Mouse (Mus musculus) neural tube, embryonic 10.5 days (tissue): ENCODE measurements at regions not wholly inside any gene's neighbourhood (a gene's known extent, or its start where the extent isn't known, plus 50 kb on each side); places are given as distances from the start of the nearest gene placed in this dataset.

Experiments used
- DNase-seq: peaks from one replicate; pipeline ENCODE4 v3.0.0-alpha.2; 2017; ENCODE audit warnings: low spot score; ENCODE audit errors: extremely low spot score

DNA sequence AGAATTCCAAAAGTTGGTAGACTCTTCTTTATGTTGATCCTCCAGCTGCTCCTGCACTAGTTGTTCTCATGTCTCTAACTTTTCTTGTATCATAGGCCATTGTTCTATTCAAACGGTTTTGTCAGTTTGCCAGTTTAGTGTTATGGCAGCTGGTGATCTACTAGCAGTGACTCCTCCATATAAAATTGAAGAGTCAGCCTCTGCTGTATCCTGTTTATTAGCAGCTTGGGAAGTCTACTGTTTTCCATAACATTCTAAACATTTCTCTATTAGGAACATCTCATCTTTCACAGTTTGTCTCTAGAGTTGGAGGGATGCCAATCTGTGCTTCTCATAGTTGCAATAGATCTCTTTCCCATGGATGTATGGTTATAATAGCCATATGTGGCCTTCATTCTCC is 58.6 kb downstream of the Drd1 start:
- DNase-seq: no peak

DNA sequence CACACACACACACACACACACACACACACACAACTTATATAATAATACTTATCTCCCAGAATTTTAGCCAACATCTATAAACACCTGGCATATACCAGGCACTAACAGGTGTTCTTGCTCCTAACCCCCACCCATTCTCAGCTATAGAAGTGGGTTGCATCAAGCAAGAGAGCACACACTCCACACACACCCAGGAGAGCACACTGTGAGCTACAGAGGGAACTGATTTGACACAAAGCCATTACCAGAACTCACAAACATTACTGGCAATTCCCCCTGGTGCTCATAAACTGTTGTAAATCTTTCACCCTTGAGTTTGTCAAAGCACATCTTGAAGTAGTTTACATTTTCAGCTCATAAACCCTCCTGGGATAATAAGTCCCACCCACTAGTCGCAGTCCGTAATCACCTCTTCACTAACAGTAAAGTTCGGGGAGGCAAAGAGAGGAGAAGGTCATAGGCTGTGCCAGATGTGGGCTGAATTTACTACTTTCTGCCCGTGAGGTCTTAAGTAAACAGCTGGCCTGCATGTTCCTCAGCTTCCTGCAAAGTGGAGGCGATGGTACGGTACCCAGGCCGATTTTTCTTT is 62.5 kb downstream of the Drd1 start:
- peak; percentile 15 for DNase-seq

DNA sequence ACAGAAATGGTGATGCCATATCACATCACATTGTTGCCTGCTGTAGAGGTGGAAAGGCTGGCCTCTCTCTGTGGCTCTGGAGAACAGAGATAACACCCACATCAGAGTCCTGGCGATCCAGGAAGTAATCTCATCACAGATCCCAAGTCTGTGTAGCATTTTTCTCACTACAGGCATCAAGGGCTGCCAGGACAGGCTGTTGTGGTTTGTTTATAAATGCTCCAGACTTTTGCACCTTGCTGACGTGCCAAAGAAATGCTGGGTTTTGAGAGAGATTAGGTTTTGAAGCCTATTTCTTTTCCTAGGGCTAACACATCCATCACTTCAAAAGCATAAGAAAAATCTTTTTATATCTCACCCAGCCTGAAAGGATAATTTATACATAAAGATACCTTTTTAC is 76.3 kb downstream of the Drd1 start:
- DNase-seq: no peak

DNA sequence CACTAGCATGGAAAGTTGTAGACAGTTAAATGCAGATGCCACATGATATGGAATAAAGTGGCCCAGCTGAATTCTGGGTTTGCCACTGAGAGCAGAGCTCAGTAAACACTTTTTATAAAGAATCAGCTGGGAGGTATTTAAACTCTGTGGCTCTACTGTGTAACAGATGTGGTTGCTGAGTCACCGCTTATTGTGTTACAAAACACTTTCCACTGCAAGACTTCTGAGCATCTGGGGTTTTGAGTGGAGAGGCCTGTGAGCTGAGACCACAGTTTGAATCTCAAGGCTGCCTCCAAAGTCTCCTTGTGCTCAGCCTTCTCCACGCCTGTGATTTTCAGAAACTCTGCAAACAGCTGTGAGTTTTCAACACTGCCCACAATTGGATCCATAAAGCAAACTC is 86.1 kb downstream of the Drd1 start:
- DNase-seq: no peak

- no peak for DNase-seq
These were observed 99.3 kb downstream of the Drd1 start for GRCm38 (mm10) chr13:53956167-53956566.

DNA sequence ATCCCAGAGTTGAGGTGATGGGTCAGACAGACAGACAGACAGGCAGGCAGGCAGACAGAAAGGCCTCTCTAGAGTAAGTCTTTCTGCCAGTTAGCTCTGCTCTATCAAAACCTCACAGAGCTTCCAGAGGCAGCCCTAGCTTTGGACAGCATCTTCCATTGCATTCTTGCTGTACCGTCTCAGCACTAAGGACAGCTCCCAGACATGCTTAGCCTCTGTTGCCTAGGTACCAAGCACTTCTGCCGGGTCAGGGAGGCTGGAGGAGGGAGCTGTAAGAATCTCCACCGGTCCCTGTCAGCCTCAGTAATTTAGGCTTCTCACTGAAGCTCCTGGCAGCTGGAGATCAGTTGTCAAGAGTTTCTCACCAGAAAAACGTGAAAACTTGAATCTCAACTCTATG is 107.4 kb downstream of the Drd1 start:
- peak; percentile 44 for DNase-seq

GRCm38 (mm10) chr13:53945681-53946080 is 109.8 kb downstream of the Drd1 start:
- DNase-seq: no peak

DNA sequence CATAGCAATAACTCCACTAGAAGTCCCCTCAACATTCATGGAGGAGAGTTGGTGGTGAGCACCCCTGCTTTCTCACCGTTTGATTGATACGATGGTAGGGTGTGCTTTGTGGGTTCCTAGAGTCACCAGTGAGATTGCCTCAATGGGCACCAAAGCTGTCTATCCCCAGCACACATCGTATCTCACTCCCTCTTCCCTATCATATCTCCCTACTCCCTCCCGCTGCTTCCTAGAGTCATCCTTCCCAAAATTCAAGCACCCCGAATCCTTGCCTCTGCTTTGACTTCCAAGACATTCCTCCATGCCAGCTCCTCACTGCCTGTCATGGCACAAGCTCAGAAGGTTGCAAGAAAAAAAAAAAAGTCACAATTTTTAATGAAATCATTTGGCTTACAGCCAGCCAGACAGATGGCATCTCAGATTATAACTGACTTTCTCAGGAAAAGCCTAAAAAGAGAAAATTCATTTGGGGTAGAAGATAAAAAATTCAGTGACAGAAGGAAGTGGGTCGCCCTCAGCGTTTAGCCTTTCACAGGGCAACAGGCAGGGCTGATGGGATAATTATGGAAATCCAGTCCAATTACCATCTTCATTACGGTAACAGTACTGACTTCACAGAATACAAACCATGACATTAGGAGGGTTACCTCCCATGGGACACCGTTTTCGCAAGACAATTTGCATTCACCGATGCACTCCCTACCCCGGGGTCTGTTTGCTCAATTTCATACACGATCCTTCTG is 114.3 kb downstream of the Drd1 start:
- no peak for DNase-seq

DNA sequence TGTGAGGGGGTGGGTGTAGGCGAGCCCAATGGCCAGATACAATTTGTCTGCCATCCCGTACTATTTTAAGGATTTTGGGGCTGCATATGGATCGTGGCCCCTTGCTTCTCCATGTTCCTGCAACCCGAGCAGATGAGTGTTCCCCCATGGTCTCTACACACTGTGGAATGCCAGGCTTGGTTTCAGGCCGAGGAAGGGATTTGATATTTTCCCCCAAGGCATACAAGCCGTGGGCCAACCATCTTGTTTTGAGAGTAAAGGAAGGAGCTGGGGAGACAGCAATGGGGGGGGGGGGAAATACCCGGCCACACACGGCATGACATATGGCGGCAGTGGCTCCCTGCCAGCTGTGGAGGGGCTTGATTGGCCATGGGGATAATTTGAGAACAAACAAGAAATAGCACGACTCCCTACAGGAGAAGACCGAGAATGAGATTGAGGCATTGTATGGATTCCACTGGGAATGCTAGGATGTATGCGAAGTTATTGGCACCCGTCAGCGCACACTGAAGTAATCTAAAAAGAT is 120.3 kb downstream of the Drd1 start:
- no peak for DNase-seq

DNA sequence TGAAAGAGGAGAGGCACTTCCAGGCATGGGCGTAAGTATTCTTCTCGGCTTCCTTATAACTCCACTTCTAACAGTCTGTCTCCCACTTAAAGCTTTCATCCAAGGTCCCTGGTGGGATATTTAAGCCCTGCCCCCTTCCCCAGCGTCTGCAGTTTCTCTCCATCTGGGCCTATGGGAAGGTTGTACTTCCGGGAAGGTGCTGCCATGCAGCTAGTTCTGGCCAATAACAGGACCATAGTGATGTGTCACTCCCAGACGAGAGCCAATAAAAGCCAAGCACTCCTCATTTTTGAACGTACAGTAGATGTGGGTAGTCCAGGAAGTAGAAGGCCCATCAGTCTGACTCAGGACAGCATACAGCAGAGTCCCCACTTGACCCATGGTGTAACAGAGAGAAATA is 121.0 kb downstream of the Drd1 start:
- no peak for DNase-seq

DNA sequence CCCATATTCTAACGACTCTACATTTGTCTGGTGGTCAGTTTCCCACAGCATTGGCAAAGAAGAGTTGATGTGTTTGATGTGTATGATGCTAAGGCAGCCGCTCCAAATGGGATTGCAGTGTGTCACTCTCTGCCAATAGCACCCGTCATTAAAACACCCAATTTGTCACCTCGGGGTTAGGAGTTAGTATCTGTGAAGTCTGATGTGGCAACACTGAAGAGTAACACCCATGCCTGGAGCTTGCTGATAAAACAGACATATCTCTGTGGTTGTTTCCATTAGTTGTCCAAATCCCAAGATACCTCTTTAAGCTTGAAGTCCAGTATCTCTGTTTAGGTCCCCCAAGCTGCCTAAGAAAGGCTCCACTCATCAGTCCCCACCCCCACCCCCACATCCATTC is 129.4 kb downstream of the Drd1 start:
- DNase-seq: no peak

- no peak for DNase-seq
These were observed 131.1 kb downstream of the Drd1 start for GRCm38 (mm10) chr13:53924433-53924832.

DNA sequence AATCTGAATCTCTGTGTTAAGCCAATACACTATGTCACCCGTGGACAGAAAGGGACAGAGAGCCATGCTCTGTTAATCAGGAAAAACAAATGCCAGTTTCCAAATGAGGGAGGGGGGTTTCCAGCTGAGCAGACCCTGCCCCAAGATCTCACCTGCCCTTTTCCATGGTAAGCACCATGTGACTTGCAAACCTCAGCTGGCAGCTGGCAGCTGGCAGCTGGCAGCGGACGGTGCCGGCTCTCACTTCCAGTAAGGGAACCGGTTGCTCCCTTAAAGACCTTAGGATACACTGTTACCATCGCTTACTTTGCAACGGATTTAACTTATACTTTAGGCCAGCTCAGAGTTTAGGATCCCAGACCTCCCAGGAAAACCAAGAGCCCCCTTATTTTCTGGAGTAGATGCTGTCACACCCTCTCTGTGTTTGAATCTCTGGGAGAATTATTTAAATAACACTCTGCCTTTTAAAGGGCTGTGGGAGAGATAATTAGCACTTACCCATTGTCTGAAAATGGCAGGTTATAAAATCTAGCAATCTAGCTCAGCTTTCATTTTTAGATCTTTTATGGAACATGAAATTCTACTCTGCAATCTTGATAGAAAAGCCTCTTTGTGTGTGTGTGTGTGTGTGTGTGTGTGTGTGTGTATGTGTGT is 131.7 kb downstream of the Drd1 start:
- DNase-seq: no peak

DNA sequence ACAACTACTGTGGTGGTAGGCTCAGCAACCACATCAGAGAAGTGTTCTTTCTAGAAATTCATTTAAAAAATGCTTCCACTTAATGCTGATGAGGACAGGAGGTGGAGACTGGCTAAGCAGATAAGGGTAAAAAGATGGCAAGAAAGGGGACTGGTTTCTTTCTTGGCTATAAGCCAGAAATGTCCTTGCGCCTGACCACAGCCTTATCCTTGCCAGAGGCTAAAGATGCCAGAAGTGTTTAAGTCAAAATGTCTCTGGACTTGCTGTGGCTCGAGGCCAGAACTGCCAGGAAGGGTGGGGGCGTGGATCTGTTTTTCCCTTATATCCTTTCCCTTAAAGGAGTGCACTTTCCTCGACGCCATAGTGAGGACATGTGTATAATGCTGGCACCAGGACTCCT is 133.7 kb downstream of the Drd1 start:
- no peak for DNase-seq

DNA sequence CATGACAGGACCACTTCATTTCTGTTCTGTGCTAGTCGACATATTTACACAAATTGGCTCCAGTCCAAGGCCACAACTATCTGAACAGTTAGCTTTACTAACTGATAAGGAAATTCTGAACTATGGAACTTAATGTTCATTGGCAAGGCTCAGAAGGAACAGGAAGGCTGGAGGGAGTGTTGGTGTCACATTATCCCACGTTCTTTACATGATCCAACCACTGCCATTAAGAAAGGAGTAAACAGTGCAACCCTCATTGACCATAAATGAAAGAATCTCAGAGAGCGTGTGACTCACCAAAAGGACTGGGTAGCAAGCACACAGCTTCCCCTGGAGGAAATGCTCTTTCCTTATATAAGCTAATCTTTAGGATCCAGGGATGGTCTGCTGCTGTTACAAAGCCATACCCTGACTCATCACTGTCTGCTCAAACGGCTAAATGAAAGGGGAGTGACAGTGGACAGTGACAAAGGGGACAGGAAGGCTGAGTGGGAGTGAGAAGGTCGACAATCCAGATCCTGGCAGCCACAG is 135.6 kb downstream of the Drd1 start:
- DNase-seq: no peak

DNA sequence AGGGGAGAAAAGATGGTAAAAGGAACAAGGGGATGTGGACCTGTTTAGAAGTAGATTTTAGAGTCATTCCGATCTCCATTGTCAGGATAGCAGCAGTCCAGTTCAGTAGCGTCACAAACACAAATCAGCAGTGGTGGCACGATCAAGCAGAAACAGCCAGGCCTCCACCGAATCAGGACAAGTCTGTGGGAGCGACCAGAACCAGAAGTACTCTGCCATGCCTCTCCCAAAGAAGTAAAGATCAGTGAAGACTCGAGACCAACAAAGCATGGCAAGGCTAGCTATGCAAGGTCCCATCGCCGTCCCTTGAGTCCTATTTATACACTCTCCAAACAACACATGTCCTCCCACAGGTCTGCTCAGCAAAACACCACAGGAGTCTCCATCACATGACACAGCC is 140.0 kb downstream of the Drd1 start:
- DNase-seq: no peak

GRCm38 (mm10) chr13:53914434-53914833 is 141.1 kb downstream of the Drd1 start:
- no peak for DNase-seq

DNA sequence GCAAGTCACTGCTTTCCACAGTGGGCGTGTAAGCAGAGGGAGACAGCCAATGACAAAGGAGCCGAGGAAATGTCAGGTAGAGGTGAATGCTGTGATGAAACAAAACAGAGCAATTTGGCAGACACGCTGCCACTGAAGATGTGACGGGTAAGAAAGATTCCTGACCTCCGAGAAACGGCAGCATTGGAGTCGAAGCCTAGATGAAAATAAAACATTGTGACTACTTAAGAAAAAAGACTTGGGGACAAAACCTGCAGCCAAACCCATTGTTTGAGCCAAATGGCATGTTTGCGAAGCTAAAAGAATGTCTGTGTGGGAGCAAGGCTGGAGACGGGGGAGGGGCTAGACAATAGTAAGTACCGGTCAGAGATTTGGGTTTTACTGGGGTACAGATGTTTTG is 142.0 kb downstream of the Drd1 start:
- no peak for DNase-seq

DNA sequence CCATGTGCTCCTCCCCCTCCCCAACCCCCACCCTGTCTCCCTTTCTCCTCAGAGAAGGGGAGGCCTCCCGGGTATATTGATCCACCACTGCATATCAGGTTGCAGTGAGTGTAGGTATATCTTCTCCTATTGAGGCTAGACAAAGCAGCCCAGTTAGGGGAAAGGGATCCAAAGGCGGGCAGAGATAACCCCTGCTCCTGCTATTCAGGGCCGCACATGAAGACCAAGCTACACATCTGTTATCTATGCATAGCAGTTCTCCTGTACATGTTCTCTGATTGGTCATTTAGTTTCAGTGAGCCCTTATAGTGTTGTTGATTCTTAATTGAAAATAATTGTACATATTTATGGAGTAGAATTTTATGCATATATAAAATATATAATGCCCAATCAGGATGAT is 143.7 kb downstream of the Drd1 start:
- no peak for DNase-seq

DNA sequence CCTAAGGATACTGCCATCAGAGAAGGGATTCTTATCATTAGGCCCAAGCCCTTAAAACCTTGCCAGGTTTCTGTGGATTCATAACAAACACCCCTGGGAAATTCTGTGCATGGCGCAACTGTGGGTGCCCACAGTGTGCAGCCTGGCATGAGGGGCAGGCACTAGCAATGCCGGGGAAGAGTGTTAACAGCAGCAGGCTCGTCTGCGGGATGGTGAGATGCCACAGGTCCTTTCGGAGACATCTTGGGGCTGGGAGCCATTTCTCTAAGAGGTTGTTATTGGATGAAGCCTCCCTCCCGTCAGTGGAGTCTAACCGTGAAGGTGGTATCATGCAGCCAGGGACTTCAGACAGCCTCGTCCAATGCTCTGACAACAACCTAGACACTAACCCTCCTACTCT is 144.2 kb downstream of the Drd1 start:
- no peak for DNase-seq

GRCm38 (mm10) chr13:53910251-53910650 is 145.3 kb downstream of the Drd1 start:
- no peak for DNase-seq

DNA sequence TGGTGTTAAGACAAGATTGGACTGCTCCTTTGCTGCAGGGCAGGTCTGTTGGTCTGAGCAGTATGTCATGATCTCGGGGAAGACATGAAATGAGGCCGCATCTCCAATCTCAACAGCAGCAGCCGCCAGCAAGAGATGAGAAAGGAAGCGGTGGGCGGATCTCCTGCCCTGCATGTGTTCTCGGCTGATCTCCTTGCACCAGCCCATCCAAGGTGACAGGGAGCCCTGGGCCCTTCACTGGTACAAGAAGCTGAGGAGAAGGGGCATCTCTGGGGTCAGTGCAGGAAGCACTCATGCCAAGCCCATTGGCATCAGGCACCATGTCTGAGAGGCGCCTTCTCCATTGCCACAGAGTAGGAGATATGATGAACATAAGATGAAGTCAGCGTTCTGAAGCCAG is 151.0 kb downstream of the Drd1 start:
- no peak for DNase-seq
